Mouse (Mus musculus) cerebral cortex, adult 2 months (tissue): ENCODE measurements around the gene Ccdc33.

Experiments used
- WGBS: fragments of 180-500 bp; shearing (Covaris S2); methylation state at CpG from one replicate; pipeline ENCODE4 v1.1.7; 2018; 5-methylcytosine and 5-hydroxymethylcytosine counted together

The Ccdc33 gene

DNA sequence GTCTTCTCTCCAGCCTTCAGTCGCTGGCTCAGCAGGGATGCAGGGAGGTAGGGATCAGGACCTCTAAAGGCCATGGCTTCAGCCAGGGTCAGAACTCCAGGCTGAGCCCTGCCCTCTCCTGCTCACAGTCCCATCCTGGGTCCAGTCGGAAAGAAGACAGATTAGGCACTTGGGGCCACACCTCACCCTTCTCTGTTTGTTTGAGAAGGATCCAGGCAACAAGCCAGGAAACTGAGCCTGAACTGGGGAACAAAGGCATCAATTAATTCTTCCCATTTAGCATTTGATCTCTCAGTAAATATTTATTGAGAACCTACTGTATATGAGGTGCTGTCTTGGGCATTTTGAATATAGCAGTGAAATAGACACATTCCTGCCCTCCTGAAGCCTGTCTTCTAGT is at the start of gene Ccdc33:
Ccdc33 (minus strand) TSS at position 153 of the 400 bp plus-strand sequence.
- WGBS: 56% methylated on average over 2 of the region's 2 CpGs

- 91% methylated on average over 1 of the region's 1 CpGs for whole genome bisulfite sequencing
Observed at GRCm38 (mm10) chr9:58165779-58166178, 47.2 kb upstream of the Ccdc33 start.

- WGBS: 66% methylated on average over 5 of the region's 5 CpGs
Observed at GRCm38 (mm10) chr9:58163146-58163545, 44.5 kb upstream of the Ccdc33 start.

DNA sequence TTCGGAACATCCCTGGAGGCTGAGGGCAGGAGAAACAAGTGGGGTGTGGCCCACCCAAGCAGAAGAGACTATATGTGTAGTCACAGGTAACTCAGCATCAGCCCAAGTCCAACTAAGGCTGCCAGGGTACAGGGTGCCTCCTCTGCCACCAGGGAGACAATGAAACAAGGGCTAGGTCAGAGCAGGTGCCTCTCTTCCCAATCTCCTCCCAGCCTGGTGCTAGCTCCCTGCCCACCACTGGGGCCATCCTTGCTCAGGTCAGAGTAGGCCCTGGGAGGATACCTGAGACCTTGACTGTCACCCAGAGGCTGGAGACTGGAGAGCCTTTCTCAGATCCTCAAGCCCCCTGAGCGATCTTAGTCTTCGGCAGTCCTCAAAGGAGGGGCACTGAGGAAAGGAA is 43.5 kb upstream of the Ccdc33 start:
- 94% methylated on average over 3 of the region's 3 CpGs for WGBS

DNA sequence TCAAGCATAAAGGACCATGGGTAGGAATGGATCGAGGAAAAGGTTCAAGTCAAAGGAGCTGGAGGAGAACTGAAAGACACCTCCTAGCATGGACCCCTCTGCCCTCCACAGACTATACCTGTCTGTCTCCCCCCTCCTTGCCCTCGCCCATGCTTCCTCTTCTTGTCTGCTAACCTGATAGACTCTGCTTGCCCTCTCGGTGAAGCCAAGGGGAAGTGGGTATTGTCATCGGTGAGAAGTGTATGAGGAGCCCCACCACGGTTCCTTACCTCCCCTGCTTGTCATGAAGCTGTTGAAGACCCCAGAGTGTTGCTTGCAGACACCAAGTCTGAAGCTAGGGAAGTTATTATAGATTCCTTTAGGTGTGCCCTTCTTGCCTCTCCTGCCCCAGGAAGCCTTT is 41.7 kb upstream of the Ccdc33 start:
- WGBS: 76% methylated on average over 5 of the region's 5 CpGs

GRCm38 (mm10) chr9:58159855-58160254 is 41.2 kb upstream of the Ccdc33 start:
- WGBS: 41% methylated on average over 4 of the region's 4 CpGs

GRCm38 (mm10) chr9:58158541-58159311 is 40.1 kb upstream of the Ccdc33 start:
- 49% methylated on average over 7 of the region's 7 CpGs for WGBS

DNA sequence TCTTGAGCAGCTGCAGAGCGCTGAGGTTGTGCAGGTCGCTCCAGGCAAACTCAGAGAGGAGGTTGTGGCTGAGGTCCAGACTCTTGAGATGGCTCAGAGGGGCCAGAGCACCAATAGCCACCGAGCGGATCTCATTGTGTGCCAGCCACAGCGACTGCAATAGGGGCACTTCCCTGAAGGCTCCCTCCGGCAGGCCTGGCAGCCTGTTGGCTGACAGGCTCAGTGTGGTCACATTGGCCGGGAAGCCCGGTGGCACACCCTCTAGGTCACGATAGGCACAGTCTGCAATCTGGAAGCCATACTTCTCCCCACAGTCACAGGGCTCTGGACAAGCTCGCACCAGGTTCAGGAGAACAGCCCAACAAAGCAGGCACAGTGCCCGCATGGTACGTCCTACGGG is 39.2 kb upstream of the Ccdc33 start:
- WGBS: 82% methylated on average over 13 of the region's 13 CpGs

DNA sequence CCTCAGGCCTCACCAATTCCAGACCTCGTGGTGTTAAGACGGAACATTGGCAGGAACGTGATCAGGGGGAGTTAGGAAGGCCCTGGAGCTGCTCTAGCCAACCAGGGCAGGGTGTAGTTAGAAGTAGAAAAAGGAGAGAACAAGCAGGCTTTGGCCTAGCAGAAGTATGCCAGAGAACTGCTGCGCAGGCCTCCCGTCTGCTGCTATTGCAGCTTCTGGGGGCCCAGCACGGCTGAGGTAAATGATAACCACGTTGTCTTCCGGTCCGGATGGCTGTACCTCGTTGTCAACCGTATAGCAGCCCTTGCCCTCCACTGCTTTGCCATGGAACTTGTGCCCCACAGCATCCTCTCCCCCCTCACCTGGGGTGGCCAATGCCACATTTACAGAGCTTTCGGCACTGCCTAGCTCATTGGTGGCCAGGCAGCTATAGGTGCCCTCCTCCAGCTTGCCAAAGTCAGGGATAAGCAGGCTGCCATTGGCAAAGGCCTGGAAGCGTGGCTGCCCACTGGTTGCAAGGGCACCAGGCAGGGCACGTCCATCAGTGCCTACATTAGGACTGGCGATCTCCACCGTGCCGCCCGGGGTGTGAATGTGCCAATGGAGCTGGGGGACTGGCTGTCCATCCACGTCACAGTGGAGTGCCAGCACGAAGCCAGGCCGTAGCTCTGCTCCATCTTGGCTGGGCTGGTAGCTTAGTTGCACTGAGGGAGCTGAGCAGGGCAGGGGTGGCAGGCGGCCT is 38.4 kb upstream of the Ccdc33 start:
- WGBS: 89% methylated on average over 22 of the region's 22 CpGs

GRCm38 (mm10) chr9:58155366-58155765 is 36.7 kb upstream of the Ccdc33 start:
- WGBS: 65% methylated on average over 3 of the region's 3 CpGs

DNA sequence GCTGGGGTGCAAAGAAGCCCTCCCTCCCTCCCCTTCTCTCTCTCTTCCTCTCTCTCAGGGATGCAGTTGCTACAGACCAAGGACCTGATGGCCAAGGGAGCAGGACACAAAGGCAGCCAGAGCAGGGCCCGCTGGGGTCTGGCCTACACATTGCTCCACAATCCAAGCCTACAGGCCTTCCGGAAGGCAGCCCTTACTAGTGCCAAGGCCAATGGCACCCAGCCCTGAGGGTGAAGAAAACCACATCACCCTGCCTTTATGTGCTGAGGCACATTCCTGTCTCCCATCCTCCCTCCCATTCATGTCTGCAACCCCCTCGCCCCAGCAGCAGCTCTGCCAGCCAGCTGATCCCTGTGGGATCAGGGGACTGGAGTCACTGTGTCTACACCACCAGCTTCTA is 34.5 kb upstream of the Ccdc33 start:
- WGBS: 86% methylated on average over 3 of the region's 3 CpGs

- 88% methylated on average over 4 of the region's 4 CpGs for WGBS
Observed at GRCm38 (mm10) chr9:58150733-58151361, 32.2 kb upstream of the Ccdc33 start.

GRCm38 (mm10) chr9:58148806-58149205 is 30.2 kb upstream of the Ccdc33 start:
- 82% methylated on average over 2 of the region's 2 CpGs for WGBS

GRCm38 (mm10) chr9:58145417-58145816 is 26.8 kb upstream of the Ccdc33 start:
- 77% methylated on average over 5 of the region's 5 CpGs for WGBS

DNA sequence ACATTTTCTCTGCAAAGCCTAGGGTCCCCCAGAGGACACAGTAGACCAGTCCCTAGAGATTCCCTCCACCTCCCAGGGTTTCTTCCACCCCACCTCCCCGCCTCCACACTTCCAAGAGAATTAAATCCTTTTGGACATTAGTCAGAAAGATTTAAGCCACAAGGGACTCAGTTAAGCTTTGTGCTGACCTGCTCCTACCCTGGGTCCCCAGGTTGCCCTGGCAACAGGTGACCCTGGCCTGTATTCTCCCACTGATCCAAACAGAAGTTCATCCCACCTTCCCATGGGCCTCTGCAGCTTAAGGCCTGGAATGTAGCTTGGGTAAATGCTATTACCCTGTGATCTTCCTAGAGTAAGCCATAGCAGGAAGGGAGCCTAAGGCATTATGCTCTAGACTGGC is 26.0 kb upstream of the Ccdc33 start:
- 86% methylated on average over 1 of the region's 1 CpGs for WGBS

GRCm38 (mm10) chr9:58143419-58143818 is 24.8 kb upstream of the Ccdc33 start:
- 66% methylated on average over 7 of the region's 7 CpGs for WGBS

- 33% methylated on average over 6 of the region's 6 CpGs for WGBS
Observed at GRCm38 (mm10) chr9:58139947-58140346, 21.3 kb upstream of the Ccdc33 start.

- 54% methylated on average over 2 of the region's 2 CpGs for WGBS
Observed at GRCm38 (mm10) chr9:58135921-58136321, 17.3 kb upstream of the Ccdc33 start.

GRCm38 (mm10) chr9:58134906-58135305 is 16.3 kb upstream of the Ccdc33 start:
- WGBS: 42% methylated on average over 7 of the region's 7 CpGs

GRCm38 (mm10) chr9:58133893-58134884 is 15.6 kb upstream of the Ccdc33 start:
- WGBS: 50% methylated on average over 17 of the region's 17 CpGs

DNA sequence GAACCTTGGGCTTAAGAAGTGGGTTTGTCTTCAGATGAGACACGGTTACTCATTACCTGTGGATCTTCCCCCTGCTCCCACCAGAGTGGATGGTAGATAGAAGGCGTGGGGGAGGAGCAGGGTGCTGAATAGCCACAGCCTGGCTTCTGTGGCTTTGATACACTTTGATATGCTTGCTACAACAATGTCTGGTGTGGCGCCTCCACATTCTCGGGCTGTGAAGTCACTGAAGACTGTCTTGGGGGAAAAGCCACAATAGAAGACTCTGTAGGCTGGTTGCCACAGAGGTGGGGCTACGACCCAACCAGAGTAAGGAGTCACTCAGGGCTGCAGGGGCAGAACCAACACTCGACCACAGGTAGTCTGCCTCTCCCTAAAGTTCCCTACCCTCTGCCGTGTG is 13.1 kb upstream of the Ccdc33 start:
- WGBS: 69% methylated on average over 7 of the region's 7 CpGs
